Mouse (Mus musculus) stomach, postnatal 0 days (tissue): ENCODE measurements around the gene Atp8a2.

Experiments used
- CTCF ChIP-seq: IDR thresholded peaks from 2 replicates; pipeline ENCODE4 v1.5.1; 2016; ENCODE audit warnings: antibody characterized with exemption, low read depth, mild to moderate bottlenecking, moderate library complexity
- EP300 ChIP-seq: optimal IDR thresholded peaks from 2 replicates; pipeline ENCODE3; 2016; ENCODE audit warnings: antibody characterized with exemption

DNA sequence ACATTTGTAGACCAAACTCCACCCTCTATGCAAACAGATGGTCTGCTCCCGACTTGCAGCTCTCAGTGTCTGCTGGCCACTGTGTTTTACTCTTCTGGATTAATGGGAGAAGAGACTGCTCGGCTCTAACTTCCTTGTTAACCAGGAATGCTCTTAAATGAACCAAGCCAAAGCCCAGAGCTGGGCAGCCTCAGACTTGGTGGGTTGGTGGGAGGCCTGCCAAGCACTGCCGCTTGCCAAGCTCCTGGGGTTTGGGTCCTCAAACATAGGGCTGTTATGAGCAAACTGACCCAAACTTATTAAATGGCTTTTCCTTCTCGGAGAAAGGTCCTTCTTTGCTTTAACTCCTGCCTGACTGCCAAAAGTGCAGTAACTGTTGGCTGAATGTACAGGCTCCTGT lies 390.1 kb downstream of the Atp8a2 start:
- no peak for TF ChIP-seq CTCF
- TF ChIP-seq EP300: no peak
